Mouse (Mus musculus): ENCODE measurements around the gene Zeb2.

Gene Zeb2

DNA sequence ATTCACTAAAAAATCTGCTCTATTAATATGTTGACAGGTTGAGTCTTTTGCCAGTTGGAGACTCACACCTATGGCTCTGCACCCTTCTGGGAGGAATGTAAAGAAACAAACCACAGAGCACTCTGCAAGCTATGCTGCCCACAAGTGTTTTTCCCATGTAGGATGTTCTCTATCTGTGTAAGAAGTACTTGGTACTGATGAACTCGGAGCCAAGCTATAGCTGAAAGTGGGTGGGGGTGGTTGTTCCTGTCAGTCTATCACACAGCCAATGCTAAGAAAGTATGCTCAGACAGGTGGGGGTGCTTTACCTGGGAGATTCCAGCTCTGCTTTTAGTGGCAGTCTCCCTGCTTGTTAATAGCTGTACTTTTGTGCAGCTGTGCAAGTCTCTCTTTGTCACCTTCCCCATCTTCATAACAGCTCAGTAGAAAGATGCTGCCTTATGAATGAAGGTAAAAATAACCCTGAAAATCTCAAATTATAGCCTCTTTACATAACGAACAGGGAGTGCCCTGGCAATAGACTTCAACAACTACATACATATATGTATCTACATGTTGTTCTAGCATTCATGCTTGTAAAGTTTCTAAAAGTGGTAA, 22.7 kb downstream of the Zeb2 start:
- no peak for DNase-seq

DNA sequence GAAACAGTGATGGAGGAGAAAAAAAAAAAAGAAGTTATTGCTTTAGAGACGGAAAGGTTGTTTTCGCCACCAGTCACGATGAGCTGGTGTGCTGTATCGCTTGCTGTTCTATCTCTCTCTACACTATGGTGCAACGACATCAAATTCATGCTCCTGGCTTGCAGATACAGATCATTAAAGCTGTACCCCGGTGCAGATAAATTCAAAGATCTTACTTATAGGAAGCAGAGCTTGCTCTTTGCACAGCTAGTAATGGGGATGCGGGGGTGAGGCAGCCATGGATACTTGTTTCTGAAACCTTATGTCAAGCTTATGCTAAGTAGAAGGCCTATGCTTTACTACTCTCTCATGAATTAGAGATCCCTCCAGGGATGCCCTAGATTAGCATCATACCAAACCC, 23.7 kb downstream of the Zeb2 start:
- no peak for DNase-seq

- no peak for DNase-seq
These were observed 24.5 kb downstream of the Zeb2 start for GRCm38 (mm10) chr2:45092654-45093053.

DNA sequence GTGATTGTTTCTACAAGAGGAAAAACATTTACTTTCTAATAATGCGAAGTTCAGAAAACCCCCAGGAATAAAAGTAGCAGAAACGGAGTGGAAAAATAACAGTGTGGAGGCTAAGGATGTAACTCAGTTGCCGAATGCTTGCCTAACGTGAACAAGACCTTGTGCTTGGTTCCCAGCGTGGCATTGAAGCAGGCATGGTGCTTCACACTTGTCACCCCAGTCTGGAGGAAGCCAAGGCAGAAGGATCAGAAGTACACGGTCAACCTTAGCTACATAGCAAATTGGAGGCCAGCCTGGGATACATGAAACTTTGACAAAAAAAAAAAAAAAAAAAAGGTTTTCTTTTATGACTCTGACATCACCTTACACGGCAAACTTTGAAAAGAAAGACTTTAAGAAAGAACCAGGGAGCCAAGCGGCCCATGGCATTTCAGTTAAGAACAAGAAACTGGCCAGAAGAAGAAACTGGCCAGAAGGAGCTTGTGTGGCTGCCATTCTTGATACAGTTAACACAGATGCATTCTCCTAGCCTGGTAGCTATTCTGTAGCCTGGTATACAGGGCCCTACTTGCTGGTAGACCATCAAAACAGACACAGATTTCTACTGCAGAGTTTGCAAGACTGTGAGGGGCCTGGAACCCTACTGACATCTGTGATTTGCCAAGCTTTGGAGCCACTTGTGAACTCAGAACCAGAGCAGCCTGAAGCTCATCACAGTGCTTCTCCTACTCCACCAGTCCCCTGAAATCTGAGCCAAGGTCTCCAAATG, 26.5 kb downstream of the Zeb2 start:
- DNase-seq = no peak

DNA sequence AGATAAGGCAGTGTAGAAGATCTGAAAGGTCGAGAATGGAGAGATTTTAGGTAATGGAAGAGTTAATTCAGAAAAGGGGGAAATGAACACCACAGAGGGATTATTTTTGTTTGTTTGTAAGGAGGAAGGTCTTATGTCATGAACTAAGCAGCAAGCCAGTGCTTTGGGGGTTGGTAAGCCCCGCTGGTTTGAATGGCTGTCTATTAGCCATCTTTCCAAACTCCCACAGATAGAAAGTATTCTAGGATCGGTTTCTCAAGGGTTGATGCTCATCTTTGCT, 28.0 kb downstream of the Zeb2 start:
- DNase-seq = no peak

- DNase-seq = no peak
These were observed 28.6 kb downstream of the Zeb2 start for GRCm38 (mm10) chr2:45088435-45089250.

GRCm38 (mm10) chr2:45087208-45087607, 30.0 kb downstream of the Zeb2 start:
- no peak for DNase-seq

GRCm38 (mm10) chr2:45085653-45086052, 31.5 kb downstream of the Zeb2 start:
- no peak for DNase-seq

- DNase-seq = no peak
These were observed 34.2 kb downstream of the Zeb2 start for GRCm38 (mm10) chr2:45083042-45083441.

GRCm38 (mm10) chr2:45081559-45081958, 35.6 kb downstream of the Zeb2 start:
- DNase-seq = no peak

DNA sequence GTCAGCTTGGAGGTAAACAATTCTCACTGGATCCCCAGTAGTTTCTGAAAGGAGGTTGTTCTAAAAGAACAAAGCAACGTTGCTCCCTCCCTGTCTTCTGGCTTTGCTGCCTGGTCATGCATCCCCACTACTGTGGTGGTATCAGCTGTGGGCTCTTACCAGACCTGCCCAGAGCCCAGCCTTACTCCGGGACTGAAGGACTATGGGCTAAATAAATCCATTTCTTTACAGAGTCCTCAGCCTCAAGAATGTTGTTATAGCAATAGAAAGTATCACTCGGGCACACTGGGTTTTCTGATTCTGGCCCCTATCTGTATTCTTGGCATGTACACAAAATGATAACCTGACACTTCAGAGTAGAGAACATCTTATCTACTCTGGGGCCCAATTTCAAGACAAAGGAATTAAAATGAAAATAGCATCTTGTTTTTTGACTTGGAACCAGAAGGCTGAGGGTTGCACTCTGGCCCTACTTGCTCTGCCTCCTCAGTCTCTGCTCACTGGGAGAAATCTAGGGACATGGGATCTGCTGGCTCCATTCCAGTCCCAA, 39.2 kb downstream of the Zeb2 start:
- DNase-seq = no peak

GRCm38 (mm10) chr2:45077383-45077782, 39.8 kb downstream of the Zeb2 start:
- no peak for DNase-seq

GRCm38 (mm10) chr2:45073025-45073424, 44.2 kb downstream of the Zeb2 start:
- no peak for DNase-seq

- no peak for DNase-seq
These were observed 45.9 kb downstream of the Zeb2 start for GRCm38 (mm10) chr2:45071296-45071695.

DNA sequence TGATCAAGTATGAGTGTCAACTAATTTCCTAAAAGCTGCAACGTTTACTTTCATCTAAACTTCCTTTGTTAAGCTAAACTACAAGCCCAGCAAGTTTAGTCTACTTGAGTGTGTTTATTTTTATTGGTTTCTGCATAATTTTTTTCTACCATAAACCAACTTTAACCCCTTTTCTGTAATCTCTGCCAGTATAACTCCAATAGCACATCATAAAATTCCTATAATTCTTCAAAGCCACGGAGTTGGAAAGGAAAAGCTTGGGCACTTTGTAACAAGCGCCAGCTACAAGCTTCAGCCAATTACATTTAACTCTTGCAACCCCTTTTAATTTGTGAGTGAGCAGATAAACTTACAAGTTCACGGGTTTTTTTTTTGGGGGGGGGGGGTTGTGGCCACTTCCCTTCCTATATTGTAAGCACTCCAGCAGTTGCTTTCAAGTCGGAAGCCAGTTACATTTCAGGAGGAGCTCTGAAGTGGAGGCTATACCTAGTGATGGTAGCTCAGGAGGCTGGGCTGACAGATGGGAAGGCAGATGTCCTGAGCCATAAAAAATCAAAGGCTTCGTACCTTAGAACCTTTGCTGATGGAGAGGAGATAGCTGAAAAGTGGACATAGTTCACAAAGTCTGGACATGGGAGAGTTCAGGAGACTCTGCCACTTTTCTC, 46.5 kb downstream of the Zeb2 start:
- no peak for DNase-seq

GRCm38 (mm10) chr2:45068792-45069550, 48.2 kb downstream of the Zeb2 start:
- no peak for DNase-seq

DNA sequence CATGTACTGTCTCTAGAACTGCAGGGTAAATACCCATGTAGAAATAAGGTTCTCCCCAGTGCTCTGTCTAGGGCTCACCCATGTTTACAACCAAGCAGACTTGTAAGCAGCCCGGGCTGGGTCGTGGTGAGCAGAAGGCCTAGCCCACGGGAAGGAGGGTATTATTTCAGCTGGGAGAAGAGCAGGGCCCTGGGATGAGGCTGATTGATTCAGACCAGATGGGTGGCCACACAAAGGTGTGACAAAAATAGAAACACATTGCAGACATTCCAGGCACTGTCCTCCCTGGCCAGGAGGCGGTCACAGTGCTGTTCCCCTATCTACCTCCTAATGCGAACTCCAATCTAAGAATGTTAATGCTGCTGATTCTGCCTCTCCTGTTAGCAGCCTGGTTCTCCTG, 50.1 kb downstream of the Zeb2 start:
- no peak for DNase-seq

DNA sequence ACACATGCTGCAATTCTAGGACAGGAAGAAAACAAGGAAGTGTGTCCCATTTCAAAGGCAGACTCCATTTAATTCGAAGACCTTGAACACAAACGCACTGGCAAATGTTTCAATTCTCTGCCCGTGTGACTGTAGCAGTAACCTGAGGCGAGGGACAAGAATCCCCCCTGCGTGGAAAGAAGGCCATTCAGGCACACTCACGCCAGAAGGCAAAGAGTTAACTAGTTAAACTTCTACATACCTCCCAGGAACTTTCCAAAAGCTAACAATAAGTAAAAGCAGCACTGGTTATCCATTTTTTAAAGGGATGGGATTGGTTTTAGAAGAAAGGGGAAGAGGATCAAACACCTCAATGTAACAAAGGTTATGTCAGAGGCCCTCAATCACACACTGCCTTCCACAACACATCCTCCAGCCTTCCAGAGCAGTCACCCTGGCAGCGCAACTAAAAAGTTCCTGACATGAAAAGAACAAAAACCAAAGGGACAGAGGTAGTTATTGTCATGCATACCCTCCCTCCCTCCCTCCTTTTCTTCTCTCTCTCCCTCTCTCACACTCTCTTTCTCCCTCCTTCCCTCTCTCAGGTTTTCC, 53.8 kb downstream of the Zeb2 start:
- no peak for DNase-seq

DNA sequence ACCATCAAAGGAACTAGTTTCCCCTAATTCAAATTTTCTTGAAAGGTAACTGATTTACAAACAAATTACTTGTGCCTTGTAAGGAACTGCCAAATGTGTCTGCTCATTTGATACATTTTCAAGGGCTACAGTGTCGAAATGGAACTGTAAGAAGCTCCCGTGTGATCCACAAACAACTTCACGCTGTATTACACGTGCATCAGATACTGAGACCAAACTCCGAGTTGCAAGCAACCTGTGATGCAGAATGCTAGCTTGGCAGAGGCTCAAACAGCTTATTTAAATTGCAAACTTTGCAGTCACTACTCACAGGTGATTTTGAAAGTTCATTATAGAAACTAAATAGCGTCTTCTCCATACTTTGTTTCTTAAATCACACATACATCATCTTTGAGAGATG, 55.1 kb downstream of the Zeb2 start:
- DNase-seq = no peak

DNA sequence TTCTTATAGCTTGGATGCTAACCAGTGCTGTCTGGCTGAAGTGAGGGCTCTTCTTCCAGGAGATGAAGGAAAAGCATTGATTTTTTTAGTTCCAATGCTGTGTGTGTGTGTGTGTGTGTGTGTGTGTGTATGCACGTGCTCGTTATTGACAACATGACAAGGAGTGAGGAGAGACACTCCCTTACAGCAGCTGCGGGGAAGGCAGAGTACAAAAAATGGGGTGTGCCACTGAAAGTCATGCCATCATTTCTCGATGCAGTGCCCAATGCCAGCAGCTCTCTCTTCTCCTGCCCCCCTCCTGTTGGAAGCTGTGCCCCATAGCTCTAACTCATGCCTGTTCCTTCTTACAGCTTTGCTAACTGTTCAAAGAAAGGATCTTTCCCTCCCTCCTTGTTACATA, 56.4 kb downstream of the Zeb2 start:
- DNase-seq = no peak

DNA sequence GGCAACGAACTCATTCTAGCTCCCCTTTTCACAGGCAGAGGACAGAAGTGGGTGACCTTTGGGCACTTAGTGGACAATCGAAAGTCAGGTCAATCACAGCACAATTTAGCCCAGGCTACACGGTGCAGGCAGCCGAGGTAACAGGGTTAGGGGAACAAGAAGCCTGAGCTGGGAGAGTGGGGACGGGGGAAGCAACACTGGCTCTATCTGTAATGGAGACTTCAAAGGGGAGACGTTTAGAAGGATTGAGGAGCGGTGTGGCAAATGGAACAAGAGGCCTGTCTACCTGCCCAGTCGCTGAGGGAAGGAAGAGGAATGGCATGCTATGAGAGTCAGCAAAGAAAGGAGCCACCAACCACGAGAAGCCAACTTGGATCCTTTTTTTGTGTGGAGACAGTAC, 57.0 kb downstream of the Zeb2 start:
- DNase-seq = no peak

DNA sequence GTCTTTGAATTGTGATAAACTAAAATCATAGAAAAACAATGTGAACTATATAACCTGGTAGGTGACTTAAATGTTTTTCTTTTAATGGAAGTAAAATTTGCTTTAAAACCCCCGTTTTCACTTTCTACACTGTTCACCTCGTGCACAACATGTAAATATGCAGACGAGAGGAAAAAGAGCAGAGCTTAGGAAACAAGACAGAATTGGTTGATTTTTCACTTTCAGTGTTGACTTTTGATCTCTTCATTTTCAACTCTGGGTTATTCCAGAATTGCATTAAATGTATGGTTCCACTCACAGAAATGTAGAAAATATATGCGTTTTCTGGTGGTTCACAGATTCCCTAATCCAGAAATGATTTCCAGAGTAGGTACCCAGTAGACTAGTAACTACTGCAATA, 57.6 kb downstream of the Zeb2 start:
- DNase-seq = no peak

All from lung, postnatal 4 days (tissue).